Mouse (Mus musculus): Measurements from ENCODE around the gene Hoxc6. TPM values are rescaled to one million over a fixed set of nuclear protein-coding genes. Genes with fewer than 3 reads are reported as not detected.

Gene Hoxc6
- total and polyA plus RNA-seq, 3 experiments = 0.42 to 4.5 (median 0.79) TPM

DNA sequence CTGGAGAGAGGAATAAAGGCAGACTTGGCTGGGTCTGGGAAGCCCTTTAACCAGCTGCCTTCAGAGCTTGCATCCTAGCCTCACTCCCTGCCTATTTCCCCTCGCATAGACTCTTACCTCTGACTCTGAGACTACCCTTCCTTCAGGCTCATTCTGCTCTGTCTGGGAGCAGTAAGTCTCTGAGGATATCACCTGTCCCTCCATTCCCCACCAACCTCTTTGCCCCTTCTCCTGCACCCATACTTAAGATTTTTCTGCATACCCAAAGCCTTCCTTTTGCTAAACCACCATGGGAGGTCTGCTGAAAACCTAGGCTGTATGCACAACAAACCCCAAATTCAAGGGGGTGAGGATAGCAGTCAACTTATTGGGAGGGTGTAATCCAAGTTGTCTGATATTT is 18.1 kb upstream of the Hoxc6 start:
- Histone ChIP-seq H3K27me3 (replicated peaks) (peaks cover 92% of the 10 kb centered on the region), H3K4me1 (ENCODE audit: control insufficient read depth in 1 of 2, insufficient read depth in 2 of 2) (peaks cover 2 to 20% of the 10 kb centered on the region in 2 experiments; a peak in 3 of 4 replicates), H3K79me2 (replicated peaks; ENCODE audit: control insufficient read depth, extremely low read depth, insufficient read depth, poor library complexity, severe bottlenecking) (no peaks in the 10 kb centered on the region), H3K4me3 (replicated peaks in 1 of 3; ENCODE audit: low read depth in 2 of 3, low read length in 2 of 3, poor library complexity in 1 of 3) (no peak overlapping the region), H3K9me3 (replicated peaks; ENCODE audit: low read length) (no peaks in the 10 kb centered on the region), H3K9ac (ENCODE audit: insufficient read depth, low read depth) (no peak overlapping the region), H3K27ac (ENCODE audit: insufficient read depth, low read depth) (no peak overlapping the region), H3K4me2 (ENCODE audit: insufficient read depth, low read depth, poor library complexity, severe bottlenecking) (no peak overlapping the region), H3K36me3 (replicated peaks in 1 of 2; ENCODE audit: control insufficient read depth in 1 of 2, insufficient read depth in 1 of 2, low read length in 1 of 2) (no peaks in the 10 kb centered on the region)
- in situ Hi-C loops (cut with MboI; ENCODE audit: low pct_ligation_motif_present, low pct_unique_long_range_greater_than_20kb, low sequenced_read_pairs) (loop anchor here (10.0 kb wide), 1 partner anchor 335 kb away; the partner anchor contains the start of gene Gpr84), dilution Hi-C loops (cut with MboI; ENCODE audit: extremely low pct_ligation_motif_present, extremely low pct_unique_long_range_greater_than_20kb, low sequenced_read_pairs) (no loop called here)
- DNase-seq (ENCODE audit: extremely low read depth) = no peak
- TF ChIP-seq E2F4 (IDR thresholded peaks at IDR 0.05; ENCODE audit: insufficient replicate concordance, low read depth, low read length) = no peak
- TF ChIP-seq TBP (conservative IDR thresholded peaks at IDR 0.05; ENCODE audit: low read depth, low read length) = no peak
- no peak for TF ChIP-seq MAX (IDR thresholded peaks at IDR 0.05; ENCODE audit: low read length)
- TF ChIP-seq POLR2A (IDR thresholded peaks at IDR 0.05; ENCODE audit: low read depth, low read length) = no peak
- TF ChIP-seq CHD1 (IDR thresholded peaks at IDR 0.05; ENCODE audit: low read depth, low read length) = no peak
- no peak for TF ChIP-seq RCOR1 (conservative IDR thresholded peaks at IDR 0.05; ENCODE audit: low read depth, low read length)
- no peak for TF ChIP-seq TCF12 (IDR thresholded peaks at IDR 0.05; ENCODE audit: low read depth, low read length)
- no peak for TF ChIP-seq IRF4 (IDR thresholded peaks at IDR 0.05; ENCODE audit: low read depth, low read length)
- TF ChIP-seq MAZ (IDR thresholded peaks at IDR 0.05; ENCODE audit: low read depth, low read length) = no peak
- TF ChIP-seq ZC3H11A (IDR thresholded peaks at IDR 0.05; ENCODE audit: low read depth, low read length) = no peak
- no peak for TF ChIP-seq ZNF384 (IDR thresholded peaks at IDR 0.05; ENCODE audit: low read depth, low read length)
- no peak for TF ChIP-seq BHLHE40 (IDR thresholded peaks at IDR 0.05; ENCODE audit: low read depth, low read length)
- no peak for TF ChIP-seq KAT2A (IDR thresholded peaks at IDR 0.05; ENCODE audit: insufficient replicate concordance, low read length)
- no peak for TF ChIP-seq ETS1 (conservative IDR thresholded peaks at IDR 0.05; ENCODE audit: low read depth, low read length)

GRCm38 (mm10) chr15:102980352-102980751 is 17.7 kb upstream of the Hoxc6 start:
- no peak for TF ChIP-seq MYC (IDR thresholded peaks at IDR 0.05; ENCODE audit: low read depth, low read length)
- TF ChIP-seq MEF2A (IDR thresholded peaks at IDR 0.05; ENCODE audit: borderline replicate concordance, low read depth, low read length) = no peak
- TF ChIP-seq TBP (conservative IDR thresholded peaks at IDR 0.05; ENCODE audit: low read depth, low read length) = no peak
- TF ChIP-seq KAT2A (IDR thresholded peaks at IDR 0.05; ENCODE audit: insufficient replicate concordance, low read length) = no peak
- TF ChIP-seq BHLHE40 (IDR thresholded peaks at IDR 0.05; ENCODE audit: low read depth, low read length) = no peak
- no peak for TF ChIP-seq POLR2A (IDR thresholded peaks at IDR 0.05; ENCODE audit: low read depth, low read length)
- no peak for TF ChIP-seq ELF1 (IDR thresholded peaks at IDR 0.05; ENCODE audit: low read depth, low read length)
- TF ChIP-seq MAFK (IDR thresholded peaks at IDR 0.05; ENCODE audit: insufficient replicate concordance, low read length) = no peak
- no peak for TF ChIP-seq CHD2 (IDR thresholded peaks at IDR 0.05; ENCODE audit: low read length)
- no peak for TF ChIP-seq UBTF (IDR thresholded peaks at IDR 0.05; ENCODE audit: low read depth, low read length)
- TF ChIP-seq GABPA (IDR thresholded peaks at IDR 0.05; ENCODE audit: insufficient replicate concordance, low read depth, low read length) = no peak
- no peak for TF ChIP-seq TCF12 (IDR thresholded peaks at IDR 0.05; ENCODE audit: low read depth, low read length)
- TF ChIP-seq CHD1 (IDR thresholded peaks at IDR 0.05; ENCODE audit: low read depth, low read length) = no peak
- no peak for TF ChIP-seq USF2 (conservative IDR thresholded peaks at IDR 0.05; ENCODE audit: low read depth, low read length)
- no peak for TF ChIP-seq MAZ (IDR thresholded peaks at IDR 0.05; ENCODE audit: low read depth, low read length)
- no peak for TF ChIP-seq POLR2AphosphoS2 (IDR thresholded peaks at IDR 0.05; ENCODE audit: low read depth, low read length)
- TF ChIP-seq MAX (IDR thresholded peaks at IDR 0.05; ENCODE audit: low read length) = no peak
- TF ChIP-seq SIN3A (IDR thresholded peaks at IDR 0.05; ENCODE audit: low read length) = no peak
- TF ChIP-seq USF1 (IDR thresholded peaks at IDR 0.05; ENCODE audit: low read depth, low read length) = no peak
- no peak overlapping the region for H3K27ac ChIP-seq (ENCODE audit: insufficient read depth, low read depth)
- in situ Hi-C loops (cut with MboI; ENCODE audit: low pct_ligation_motif_present, low pct_unique_long_range_greater_than_20kb, low sequenced_read_pairs) = loop anchor here (10.0 kb wide), 1 partner anchor 334 kb away; the partner anchor contains the start of gene Gpr84

More at GRCm38 (mm10) chr15:102980352-102980751, 17.7 kb upstream of the Hoxc6 start:
- no peaks in the 10 kb centered on the region for H3K36me3 ChIP-seq (replicated peaks in 1 of 2; ENCODE audit: control insufficient read depth in 1 of 2, insufficient read depth in 1 of 2, low read length in 1 of 2)
- peaks cover 92% of the 10 kb centered on the region for H3K27me3 ChIP-seq (replicated peaks)
- no peaks in the 10 kb centered on the region for H3K79me2 ChIP-seq (replicated peaks; ENCODE audit: control insufficient read depth, extremely low read depth, insufficient read depth, poor library complexity, severe bottlenecking)
- H3K9me3 ChIP-seq (replicated peaks; ENCODE audit: low read length) = no peaks in the 10 kb centered on the region
- dilution Hi-C loops (cut with MboI; ENCODE audit: extremely low pct_ligation_motif_present, extremely low pct_unique_long_range_greater_than_20kb, low sequenced_read_pairs) = no loop called here
- peak overlapping the region; percentile 48; the same call in 1 of the 2 replicates for H3K4me2 ChIP-seq (ENCODE audit: insufficient read depth, low read depth, poor library complexity, severe bottlenecking)
- no peak for DNase-seq (ENCODE audit: extremely low read depth)
- H3K9ac ChIP-seq (ENCODE audit: insufficient read depth, low read depth) = no peak overlapping the region
- H3K4me3 ChIP-seq (replicated peaks in 1 of 3; ENCODE audit: low read depth in 2 of 3, low read length in 2 of 3, poor library complexity in 1 of 3) = no peak overlapping the region
- H3K4me1 ChIP-seq (ENCODE audit: control insufficient read depth in 1 of 2, insufficient read depth in 2 of 2) = peaks cover 2 to 20% of the 10 kb centered on the region in 2 experiments; a peak in 3 of 4 replicates
